Mouse (Mus musculus) testis, postnatal 14 days (tissue): ENCODE data around the gene Polr3h.

Source experiments
- DNase-seq: peaks from one replicate; pipeline ENCODE4 v3.0.0; 2021; ENCODE audit warnings: low spot score

The Polr3h gene

DNA sequence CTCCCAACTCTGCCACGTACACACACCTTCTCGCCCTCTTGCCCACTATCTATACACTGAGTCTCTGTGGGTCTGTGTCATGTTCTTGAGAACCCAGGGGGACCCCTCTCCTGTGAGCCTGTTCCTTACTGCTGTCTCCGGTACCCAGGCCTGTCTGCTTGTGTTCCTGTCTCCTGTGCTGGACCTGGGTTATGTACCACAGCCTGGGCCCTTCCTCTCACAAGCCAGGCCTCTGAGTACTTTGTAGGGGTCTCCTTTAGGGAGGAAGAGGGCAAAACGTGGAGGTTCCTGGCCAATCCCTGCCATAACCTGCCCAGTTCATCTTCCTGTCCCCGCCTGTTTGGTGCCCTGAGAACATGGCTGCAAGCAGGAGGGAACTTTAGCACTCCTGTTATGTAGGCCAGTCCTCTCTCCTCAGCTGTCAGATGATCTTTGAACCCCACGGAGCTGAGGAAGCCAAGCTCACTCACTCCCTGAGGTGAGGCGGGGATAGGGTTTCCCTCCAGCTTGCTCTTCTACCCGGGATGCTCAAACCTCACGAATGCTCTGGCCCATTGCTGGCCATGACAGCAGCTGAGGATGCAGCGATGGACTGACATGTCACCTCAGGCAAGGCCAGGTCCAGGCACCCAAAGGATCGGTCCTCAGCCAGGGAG is 23.6 kb upstream of the Polr3h start:
- no peak for DNase-seq

DNA sequence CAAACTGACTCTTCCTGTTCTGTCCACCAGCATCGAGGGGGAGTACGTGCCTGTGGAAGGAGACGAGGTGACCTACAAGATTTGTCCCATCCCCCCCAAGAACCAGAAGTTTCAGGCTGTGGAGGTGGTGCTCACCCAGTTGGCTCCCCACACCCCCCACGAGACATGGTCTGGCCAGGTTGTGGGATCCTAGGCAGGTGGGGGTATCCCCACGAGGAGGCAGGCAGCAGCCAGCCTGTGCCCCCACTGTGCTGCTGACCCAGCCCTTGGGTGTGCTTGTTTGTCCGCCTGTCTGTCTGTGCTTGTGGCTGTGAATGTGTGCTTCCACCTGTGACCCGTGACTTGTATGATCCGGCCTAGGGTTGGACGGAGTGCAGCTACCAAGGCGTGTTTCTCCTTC is 23.0 kb upstream of the Polr3h start:
- DNase-seq, result no peak

DNA sequence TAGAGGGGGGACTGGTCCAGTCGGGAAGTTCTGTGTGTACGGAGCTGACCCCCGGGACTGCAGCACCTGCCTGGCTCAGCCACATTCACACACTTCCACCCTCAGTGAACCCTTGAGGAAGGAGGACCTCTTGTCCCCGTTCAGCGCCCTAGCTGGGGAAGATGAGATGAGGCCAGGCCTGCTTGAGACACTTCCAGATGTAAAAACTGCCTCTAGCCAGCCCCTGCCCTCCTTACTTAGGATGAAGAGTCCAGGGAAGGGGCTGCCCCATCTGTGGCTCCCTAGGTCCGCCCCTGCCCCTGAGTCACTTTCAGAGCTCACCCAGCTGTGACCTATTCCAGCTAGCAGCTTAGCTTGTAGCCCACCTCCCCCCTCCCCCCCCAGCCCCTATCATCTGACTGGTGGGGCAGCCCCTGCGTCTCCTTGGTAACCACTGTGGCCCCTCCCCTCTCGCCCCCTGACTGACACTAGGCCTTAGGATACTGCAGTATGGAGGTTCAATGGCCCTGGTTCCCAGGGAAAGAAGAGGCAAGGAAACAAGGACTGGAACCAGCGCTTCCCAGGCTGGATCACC is 17.2 kb upstream of the Polr3h start:
- DNase-seq, result no peak

DNA sequence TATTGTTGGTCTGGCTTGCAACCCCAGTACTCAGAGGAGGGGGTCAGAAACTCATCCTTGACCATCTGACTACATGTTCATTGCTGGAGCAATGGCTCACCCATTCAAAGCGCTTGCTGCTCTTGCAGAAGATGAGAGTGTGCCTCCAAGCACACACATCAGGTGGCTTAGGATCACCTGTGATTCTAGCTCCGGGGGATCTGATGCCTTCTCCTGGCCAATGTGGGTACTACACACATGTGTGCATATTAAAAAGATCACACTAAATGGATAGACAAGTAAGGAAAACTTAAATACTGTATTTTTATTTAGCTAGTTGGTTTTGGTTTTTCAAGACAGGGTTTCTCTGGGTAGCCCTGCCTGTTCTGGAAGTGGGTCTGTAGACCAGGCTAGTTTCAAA is 15.0 kb upstream of the Polr3h start:
- DNase-seq, result no peak

DNA sequence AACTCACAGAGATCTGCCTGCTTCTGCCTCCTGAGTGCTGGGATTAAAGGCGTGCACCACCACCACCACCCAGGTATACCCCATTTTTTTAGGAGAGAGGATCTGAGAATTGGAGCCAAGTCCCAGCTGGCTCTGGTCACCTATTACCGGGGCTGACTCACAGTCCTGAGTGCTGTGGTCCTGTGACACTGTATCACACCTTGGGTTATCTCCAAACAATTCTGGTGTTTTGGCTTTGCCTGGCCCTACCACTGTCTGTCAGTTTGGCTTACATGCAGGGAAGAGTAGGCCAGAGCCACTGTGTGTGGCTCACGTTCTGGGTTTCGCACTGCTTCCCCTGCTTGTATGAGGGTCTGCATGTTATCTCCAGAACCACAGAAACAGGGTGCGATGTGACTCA is 14.2 kb upstream of the Polr3h start:
- no peak for DNase-seq

DNA sequence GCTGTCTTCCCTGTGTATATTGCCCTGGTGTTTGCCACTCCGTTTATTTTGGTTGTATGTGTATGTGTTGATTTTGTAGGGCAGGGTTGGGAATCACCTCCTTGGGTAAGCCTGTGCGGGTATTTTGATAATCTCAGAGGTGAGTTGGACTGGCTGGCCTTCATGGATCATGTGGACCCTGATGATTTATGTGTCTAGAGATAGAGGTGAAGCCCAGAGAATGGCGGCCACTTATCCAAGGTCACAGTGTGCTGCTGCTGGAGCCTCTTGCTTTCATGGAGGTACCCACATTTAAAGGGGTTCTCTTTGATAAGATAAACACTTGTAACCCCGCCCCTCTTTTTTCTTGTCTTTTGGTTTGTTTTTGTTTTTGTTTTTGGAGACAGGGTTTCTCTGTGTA is 13.7 kb upstream of the Polr3h start:
- no peak for DNase-seq

DNA sequence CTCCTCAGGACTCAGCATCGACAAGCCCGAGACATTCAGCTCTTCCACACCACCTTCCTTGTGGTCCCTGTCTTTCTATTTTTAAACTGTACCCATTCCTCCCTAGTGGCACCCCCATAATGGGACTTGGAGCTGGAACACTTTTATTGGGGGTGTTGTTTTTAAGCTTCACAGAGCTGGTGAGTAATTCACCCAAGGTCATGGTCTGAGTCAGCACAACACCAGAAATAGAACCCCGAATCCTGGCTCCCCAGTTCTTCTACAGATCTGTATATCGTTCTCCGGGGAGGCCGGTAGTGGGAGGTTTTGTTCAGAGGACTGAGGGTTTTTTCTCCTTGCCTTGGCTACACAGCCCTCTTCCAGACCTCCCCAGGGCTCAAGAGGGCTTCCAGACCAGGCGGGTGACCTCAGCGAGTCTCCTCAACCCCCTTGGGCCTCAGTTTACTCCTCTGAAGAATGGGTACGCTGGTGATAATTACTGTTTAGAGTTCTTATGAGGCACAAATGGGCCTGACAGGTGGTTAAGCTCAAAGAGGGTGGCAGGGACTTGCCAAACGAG is 13.2 kb upstream of the Polr3h start:
- DNase-seq, result no peak

DNA sequence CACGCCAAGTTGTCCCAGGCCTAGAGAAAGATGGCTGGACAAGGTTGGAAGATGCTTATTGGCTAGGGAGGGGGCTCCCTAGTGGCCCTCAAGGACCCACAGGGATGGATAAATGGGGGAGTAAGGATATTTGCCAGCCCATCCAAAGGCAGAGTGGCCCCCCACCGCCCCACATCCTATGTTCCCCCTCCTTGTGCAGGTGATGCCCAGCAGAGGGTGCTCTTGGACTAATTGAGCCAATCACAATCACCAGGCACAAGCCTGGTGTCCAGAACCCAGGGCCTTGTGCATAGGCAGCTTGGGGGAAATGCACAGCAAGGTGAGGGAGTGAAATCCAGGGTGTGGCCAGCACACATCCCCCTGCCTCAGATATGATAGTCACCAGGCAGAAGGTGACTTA is 12.2 kb upstream of the Polr3h start:
- no peak for DNase-seq

DNA sequence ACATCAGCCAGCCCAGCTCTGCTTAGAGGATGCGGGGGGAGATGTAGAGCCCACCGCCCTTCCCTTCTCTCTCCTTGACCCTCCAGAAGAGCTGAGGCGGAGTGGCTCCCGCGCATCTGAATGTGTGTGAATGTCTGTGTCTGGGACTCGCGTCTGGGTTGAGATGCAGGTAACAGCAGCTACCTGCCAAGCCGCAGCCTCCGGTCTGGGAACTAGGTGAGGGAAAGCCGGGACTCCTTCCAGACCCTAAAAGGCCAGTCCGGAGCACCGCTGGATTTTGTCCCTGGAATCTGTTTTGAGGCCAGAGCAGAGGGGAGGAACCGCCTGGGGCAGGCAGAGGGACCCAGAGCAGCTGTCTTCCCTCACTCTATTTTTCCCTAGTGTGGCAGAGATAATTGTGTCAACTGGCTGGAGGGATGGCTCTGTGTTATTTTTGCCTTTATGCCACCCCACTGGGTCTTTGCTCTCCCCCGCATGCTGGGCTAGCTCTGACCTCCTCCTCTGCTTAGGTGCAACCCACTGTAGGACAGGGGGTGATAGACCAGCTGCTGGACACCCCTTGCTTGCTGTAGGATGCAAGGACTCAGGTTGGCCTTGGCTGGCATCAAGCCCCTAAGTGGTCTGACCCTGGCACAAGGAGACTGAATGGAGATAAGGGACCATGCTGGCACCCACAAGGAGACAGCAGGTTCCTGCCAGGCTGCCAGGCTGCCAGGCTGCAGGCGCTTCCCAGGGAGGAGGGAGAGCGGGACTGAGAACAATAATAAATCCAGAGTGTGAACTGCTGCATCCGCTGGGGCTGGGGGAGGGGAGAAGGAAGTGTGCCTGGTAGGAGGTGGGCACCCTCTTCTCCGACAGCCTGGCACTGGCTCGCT is 11.3 kb upstream of the Polr3h start:
- peak; percentile 82 for DNase-seq

DNA sequence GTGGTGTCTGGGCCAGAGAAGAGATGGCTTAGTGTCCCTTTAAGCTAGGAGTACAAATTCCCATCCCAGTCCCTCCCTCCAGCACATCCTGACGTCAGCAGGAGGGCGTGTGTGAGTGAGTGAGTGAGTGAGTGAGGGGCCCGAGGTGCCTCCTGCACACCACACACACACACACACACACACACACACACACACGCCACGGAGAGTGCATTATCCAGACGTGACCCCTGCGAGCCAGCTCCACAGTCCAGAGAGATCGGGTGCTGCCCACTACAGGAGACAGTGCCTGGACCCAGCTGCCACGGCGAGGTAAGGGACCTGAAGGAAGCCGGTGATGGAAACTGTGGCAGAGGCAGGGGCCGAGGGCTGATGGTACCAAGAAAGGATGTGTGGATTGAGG is 10.6 kb upstream of the Polr3h start, which contains the start of gene Csdc2:
Gene Csdc2 (plus strand): TSS at position 81 of the 400 bp plus-strand sequence.
- peak; percentile 52 for DNase-seq

DNA sequence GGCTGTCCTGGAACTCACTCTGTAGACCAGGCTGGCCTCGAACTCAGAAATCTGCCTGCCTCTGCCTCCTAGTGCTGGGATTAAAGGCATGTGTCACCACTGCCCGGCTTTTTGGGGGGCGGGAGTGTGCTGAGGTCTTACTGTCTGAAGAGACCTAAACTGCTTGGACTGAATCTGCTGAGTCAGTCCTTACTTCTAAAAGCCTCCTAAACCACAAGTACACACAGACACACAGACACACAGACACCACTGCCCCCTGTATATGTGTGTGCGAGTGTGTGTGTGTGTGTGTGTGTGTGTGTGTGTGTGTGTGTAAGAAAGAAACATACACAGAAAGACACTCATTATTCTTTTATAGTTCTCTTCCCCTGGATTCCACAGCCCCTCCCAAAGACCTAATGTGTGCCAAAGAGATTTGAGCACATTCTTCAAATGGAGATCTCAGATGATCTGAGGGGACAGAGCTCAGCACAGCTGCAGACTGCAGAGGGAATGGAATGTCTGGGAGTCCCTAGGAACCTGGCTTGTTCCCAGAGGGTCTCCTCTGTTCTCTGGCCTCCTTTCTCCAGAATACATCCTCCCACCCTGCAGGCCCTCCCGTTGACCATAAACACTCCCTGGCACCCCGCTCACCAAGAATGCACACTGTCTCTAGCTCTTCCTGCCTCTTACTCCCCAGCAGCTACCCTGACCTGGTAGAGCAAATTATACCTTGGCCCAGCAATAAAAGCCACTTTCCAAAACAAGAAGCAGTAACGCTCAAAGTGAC is 10.0 kb upstream of the Polr3h start:
- no peak for DNase-seq

DNA sequence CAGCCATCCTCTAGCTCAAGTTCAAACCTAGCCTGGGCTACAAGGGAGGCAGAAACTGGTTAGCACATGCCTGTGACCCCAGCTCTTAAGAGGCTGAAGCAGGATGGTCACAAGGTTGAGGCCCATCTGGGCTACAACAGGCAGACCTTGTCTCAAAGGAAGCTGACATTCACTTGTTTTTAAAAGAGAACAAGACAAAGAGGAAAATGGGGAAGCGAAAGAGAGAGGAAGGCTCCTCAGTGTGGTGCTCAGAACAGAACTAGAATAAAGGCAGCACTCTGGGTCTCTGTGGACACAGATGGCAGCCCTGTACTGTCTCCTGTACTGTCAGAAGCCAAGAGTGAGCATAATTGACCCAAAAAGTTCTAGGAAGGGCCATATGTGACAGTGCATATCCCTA is 7.9 kb upstream of the Polr3h start:
- DNase-seq, result no peak

DNA sequence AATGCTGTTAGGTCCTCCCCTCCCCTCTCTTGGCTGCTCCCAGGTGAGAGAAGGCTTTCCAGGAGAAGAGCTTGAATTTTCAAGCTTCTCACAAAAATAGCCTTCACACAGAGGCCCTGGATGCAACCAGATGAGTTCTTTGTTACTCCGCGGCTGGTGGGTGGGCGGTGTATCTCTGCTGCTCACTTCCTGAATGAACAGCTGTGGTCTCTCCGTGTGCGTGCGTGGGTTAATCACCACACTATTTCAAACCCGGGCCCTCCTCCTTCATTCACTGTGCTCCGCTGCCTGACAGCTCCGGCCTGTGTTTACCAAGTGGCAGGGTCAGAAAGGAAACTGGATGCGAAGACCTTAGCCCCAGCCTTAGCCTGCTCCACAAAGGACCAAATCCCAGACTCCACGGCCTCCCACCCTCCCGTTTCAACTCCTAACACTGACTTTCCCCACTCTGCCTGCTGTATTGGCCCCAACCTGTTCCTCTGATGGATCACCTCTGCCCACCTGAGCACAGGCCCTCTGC is 7.0 kb upstream of the Polr3h start:
- DNase-seq, result no peak

DNA sequence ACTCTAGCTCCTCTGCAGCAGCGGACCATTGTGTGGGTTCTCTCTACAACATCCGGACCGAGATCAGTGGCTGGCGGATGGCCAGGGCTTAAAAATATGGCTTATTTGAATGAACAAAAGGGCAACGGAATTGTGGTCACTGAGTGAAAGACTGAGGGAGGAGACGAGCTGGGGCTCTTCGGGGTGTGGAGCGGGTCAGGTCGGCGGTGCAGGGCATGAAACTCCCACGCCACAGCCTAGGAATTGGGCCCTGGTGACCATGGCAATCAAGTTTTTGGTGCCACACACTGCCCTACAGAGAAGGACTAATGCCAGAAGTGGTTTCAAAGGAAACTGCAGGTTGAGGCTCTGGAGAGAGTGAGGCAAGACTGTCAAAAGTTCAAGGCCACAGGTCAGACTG is 2.2 kb upstream of the Polr3h start:
- no peak for DNase-seq

DNA sequence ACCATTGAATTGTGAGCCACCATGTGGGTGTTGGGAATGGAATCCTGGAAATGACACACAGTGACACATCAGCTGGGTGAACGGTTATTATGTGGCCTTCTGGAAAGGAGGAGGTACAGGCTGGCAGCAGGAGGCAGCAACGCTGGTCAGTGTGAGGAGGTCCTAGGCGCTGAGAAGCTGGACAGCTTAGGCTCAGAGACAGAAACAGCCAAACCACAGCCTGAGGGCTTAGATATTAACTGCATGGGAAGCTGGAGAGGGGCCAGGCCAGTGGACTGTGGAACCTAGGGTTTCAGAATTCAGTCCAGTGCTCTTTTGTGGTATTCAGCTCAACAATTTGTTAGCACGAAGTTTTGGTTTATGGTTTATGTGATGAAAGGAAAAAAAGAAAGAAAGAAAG is 1.7 kb upstream of the Polr3h start:
- DNase-seq, result peak; percentile 62

DNA sequence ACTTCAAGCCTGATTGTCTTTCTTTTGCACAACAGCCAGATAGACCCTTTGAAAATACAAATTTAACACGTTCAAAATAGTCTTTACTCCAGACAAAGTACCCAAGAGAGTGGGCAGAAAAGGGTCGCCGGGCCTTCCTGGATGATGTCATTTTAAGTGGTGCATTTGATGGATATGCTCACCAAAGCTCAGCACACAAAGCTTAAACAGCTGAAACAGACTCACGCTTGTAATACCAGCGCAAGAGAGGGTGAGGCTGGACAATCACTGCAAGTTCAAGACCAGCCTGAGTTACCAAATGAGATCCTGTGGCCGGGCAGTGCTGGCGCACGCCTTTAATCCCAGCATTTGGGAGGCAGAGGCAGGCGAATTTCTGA is 394 bp upstream of the Polr3h start:
- no peak for DNase-seq

DNA sequence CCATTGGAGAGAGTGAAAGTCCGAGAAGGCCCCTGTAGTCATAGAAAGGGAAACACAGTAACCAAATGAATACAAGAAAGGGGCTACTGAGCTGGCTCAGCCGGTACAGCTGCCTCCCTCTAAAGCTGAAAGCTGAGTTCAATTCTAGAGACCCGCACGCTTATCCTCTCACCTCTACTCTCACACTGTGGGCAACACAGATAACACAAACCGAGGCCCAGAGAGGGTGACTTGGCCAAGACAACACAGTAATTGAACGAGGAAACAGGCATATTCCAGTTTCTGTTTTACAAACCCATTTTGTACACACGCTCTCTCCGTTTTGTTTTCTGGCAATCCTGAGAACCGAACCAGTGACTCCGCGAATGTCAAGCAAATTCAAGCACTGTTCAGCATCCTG is 1.1 kb downstream of the Polr3h start:
- DNase-seq, result no peak

DNA sequence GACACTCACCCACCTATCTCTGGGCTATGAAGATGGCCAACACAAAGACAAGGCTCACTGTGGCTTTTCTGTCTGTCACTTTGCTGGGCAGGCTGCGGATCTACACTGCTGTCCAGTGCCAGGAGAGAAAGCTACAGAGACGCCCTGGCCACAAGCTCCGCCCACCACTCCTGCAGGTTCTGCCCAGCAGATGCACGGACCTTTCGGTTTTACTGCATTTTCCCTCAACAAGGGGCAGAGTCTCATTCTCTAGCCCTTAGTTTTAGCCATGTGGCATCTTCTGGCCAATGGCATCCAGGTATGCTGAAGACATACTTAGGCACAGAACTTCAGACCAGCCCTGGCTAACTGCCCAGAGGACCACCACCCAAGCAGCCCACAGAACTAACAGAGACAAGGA is 4.8 kb downstream of the Polr3h start:
- no peak for DNase-seq

DNA sequence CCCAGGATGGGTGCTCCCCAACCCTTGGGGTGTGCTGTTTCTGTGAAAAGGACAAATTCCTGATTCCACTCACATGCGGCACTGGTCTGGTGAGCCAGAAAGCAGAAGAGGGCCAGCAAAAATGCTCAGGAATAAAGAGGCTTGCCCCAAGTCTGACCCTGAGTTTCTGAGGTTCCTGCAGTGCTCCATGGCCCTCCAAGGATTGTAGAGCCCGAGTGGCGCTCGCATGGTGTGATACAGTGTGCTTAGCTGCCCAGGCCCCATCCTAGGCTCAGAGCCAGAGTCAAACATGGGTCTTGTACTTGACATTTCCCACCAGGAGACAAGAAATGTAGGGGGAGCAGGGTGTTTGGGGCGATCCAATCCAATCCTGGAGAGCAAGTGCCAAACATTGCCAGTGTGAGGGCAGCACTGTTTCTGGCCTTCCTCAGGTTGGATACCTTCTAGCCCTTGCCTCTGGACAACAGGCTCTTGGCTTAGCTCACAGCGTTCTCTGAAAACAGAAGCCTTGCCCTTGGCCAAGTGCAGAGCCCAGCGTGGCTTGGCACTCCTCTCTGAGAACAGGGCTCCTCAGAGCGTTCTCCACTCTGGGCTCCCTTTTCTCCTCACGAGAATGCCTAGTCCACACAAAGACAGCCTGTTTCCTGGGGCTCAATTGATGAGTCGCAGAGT is 5.4 kb downstream of the Polr3h start:
- DNase-seq, result no peak

DNA sequence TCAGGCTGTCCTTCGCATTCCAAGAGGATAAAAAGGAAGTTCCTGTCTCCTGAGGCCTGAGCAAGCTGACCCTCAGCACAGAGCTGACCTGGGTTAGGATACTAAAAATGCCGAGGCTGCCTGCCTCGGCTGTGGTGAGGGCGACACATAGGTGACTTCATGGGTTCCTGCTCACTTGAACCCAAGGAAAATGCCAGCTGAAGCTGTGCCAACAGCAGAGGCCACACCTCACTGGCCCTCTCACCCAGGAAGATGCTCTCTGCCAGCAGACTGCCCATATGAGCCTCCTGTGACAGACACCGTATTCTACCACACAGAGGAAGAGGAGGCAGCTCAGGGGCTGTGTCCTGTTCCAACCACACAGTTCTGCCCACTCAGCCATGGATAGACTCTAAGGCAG is 7.0 kb downstream of the Polr3h start:
- DNase-seq, result no peak
